Mouse (Mus musculus): ENCODE results near the gene Tpgs1.
"Not testable (repeated sequence)": the region's sequence is repeated elsewhere in the genome, so short reads cannot be mapped to it uniquely, and the experiment has no call there.

Gene Tpgs1

DNA sequence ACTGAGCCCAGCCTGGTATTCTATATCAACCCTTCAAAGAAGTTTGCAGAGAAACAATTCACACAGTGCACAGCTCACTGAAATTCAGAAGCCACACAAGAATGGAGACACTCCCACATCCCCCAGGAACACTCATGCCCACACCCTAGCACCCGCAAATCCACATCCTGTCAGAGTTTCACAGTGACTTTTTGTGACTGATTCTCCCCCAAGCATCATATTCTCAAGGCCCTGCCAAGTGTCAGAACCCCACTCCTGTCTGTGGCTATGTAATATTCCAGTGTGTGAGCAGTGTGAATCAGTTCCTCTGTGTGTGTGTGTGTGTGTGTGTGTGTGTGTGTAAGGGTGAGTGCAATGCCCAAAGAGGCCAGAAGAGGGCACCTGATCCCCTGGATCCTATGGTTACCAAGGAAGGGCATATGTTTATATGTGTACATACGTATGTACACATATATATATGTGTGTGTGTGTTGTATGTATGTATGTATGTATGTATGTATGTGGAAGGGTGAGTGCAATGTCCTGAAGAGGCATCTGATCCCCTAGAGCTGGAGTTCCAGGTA lies 22.9 kb downstream of the Tpgs1 start:
- no peak for DNase-seq (ENCODE audit: low read depth, low spot score)

DNA sequence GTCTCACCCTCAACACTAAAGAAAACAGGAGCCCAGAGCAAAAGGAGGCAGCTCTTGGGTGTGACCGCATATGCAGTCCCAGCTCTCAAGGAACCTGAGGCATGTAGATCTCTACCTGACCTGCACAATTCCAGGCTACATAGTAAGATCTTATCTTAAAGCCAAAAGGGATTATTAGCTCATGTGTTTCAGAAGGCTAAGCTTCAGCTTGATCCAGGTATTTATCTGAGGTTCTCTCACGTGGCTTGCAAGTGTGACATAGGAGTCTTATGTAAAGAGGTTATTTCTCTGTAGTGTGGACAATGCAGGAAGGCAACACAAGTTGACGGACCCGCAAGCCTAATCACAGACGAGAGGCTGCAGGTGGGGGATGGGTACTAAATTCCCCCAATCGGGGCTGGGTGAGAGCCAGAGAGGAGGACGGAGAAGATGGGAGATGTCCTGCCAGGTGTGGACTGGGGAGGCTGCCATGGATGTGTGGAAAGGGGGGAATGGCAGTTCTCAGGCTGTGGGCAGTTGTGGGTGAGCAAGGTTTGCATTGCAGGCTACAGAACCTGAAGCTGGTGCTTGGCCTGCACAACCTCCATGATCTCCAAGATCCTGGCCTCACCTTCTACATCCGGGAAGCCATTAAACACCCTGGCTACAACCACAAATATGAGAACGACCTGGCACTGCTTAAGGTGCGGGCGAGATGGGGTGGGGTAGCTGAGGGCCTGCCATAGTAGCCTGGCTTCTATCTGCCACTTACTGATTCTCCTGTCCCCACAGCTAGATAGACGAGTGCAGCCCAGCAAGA lies 24.6 kb downstream of the Tpgs1 start:
- DNase-seq (ENCODE audit: low read depth, low spot score), result no peak

DNA sequence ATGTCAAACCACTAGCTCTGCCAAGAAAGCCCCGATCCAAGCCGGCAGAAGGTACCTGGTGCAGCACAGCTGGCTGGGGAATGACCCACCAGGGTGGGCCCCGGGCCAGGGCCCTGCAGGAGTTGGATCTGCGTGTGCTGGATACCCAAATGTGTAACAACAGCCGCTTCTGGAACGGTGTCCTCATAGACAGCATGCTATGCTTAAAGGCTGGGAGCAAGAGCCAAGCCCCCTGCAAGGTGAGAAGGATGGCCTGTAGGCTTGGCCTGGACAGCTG lies 25.1 kb downstream of the Tpgs1 start:
- DNase-seq (ENCODE audit: low read depth, low spot score), result no peak

DNA sequence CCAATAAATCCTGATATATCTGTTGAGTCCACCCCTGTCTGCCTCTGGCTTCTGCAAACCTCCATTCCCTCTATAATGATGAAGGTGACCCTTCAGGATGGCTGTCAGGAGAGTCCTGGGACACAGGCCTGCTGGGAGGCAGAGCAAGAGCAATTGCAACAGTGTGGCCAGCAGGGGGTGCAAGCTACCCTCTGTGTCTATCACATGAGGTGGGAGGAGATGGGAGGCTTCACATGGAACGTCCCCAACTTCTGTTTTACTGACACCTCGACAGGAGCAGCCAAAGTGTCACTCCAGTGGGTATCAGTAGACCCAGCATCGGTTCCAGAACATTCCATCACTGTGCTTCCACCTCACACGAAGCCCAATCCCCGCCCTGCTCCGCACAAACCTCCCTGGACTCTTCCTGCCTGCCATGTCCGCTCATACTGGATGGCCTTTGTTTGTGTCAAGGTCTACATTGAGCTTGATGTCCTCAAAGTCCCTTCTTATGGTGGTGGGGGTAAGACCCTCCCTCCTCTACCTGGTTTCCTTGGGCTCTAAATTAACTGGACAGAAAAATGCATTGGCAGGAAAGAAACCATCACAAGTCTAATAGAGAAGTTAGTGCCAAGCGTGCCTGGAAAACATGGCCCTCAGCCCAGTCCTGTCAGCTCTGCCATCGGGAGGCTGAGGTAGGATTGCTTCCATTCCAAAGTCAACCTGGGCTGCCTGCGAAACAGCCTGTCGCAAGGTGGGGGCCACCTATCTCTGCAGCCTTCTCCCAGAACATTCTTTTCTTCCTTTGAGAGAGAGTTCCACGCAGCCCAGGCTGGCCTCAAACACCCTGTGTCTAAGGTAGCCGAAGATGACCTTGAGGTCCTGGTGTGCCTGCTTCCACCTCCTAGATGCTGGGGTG lies 26.3 kb downstream of the Tpgs1 start:
- peak; percentile 85 for DNase-seq (ENCODE audit: low read depth, low spot score)

DNA sequence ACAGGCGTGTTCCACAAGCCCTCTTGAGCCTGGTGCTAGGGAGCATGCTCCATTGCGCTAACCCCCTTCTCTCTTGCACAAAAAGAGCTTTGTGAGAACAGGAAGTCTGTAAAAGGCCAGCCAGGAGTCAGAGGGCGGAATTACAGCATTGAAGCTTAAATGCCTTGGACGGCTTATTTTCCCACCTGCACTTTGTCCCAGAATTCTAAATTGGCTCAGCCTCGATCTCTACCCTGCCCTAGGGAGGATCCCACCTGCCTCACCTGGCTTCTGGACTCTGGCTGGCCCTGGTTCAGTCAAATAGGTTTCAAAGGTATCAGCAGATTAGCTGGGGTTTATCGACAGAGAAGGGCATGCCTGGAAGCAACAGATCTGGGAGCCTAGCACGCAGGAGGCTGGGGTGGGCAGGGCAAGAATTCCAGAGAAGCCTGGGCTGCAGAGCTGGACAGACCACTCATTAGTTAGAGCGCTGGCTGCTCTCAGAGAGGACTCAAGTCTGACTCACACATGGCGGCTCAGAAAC lies 27.0 kb downstream of the Tpgs1 start:
- no peak for DNase-seq (ENCODE audit: low read depth, low spot score)

DNA sequence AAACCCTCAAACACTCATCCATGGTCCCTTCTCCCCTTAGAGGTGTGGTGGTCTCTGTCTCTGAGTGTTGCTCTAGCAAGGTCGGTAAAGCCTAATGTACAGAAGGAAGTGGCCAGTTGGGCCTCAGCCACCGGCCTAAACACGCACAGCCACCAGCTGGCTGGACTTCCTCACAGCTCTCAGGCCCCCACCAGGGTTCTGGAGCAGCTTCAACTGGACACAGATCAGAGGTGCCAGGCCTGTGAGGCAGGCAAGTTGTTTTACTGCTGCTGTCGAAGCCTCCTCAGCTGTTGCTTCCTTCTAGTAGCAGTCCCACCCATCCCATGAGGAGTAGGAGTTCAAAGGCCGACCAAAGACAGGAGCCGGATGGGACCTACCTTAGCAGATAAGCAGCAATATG lies 28.7 kb downstream of the Tpgs1 start:
- DNase-seq (ENCODE audit: low read depth, low spot score), result no peak

DNA sequence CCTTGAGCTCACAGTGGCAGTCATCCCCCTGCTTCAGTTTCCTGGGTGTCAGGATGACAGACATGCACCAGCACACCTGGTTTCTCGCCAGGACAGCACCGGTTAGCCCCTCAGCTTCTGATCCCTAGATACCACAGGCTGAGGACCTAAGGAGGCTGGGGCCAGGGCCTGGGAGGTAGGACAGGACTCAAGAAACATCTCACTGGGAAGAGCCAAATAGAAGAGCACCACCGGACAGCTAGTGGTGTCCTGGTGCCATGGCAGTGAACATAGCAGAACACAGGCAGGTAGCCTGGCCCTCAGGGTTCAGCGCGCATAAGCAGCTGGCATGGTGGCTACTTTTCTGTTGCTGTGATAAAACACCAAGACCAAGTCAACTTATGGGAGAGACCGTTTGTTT lies 29.3 kb downstream of the Tpgs1 start:
- DNase-seq (ENCODE audit: low read depth, low spot score), result no peak

DNA sequence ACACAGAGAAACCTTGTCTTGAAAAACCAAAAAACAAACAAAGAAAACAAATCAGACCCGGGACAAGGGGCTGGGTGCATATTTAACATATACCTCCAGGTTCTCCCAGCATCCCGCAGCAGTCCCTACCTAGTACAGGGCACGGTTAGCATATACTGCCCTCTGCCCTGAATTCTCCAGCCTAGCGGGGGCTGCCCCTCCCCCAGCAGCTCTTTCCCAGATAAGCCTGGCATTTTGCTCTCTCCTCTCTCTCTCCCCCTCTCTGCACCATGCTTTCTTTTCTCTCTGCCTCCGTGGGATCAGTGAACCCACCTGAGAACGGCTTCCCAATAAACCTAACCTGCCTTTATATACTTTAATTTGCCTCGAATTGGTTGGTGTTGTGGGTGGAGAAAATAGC lies 31.5 kb downstream of the Tpgs1 start:
- DNase-seq (ENCODE audit: low read depth, low spot score), result no peak

DNA sequence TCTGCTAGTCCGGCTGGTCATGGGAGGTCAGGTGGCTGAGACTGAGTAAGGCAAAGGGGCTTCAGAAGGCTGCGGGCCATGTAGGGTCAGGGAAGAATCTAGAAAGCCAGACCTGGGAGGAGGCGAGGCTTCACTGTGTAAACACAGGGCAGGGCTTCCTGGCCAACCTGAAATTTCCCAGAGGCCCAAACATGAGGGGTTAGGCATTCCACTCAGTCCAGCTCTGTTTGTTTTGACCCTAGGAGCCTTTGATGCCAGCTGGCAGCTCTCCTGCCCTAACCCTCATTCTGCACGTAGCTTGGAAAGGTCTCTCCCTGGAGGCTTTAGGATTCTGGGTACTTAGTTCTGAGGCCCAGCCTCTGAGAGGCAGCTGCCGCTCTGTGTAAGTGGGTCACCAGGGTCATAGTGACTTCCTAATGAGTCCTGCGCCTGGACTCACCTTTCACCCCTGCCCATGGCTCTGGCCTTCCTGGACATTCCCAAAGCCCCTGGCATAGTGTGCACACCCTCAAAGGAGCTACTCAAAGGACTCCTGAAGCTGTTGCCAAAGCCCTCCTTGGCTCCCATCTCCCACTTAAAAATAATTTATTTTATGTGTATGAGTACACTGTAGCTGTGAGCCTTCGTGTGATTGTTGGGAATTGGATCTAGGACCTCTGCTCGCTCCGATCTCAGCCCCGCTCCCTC lies 32.4 kb downstream of the Tpgs1 start:
- no peak for DNase-seq (ENCODE audit: low read depth, low spot score)

DNA sequence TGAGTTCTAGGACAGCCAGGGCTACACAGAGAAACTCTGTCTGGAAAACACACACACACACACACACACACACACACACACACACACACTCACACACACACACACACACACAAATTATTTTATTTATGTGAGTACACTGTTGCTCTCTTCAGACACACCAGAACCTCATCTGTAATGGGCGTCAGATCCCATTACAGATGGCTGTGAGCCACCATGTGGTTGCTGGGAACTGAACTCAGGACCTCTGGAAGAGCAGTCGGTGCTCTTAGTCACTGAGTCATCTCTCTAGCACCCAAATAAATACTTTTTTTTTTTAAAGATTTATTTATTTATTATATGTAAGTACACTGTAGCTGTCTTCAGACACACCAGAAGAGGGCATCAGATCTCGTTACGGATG lies 33.8 kb downstream of the Tpgs1 start:
- DNase-seq (ENCODE audit: low read depth, low spot score), result not testable (repeated sequence)

DNA sequence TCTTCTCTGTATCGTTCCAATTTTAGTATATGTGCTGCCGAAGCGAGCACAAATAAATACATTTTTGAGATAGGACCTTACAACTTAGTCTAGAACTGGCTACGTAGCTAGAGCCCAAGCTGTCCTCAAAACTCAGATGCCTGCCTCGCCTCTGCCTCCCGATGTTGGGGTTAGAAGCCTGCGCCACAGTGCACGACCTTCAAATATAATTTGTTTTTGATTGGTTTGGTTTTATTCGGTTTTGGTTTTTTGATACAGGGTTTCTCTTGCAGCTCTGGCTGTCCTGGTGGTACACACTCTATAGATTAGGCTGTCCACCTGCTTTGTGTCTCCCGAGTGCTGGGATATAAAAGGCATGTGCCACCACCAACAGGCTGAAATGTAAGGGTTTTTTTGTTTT lies 34.4 kb downstream of the Tpgs1 start:
- no peak for DNase-seq (ENCODE audit: low read depth, low spot score)

DNA sequence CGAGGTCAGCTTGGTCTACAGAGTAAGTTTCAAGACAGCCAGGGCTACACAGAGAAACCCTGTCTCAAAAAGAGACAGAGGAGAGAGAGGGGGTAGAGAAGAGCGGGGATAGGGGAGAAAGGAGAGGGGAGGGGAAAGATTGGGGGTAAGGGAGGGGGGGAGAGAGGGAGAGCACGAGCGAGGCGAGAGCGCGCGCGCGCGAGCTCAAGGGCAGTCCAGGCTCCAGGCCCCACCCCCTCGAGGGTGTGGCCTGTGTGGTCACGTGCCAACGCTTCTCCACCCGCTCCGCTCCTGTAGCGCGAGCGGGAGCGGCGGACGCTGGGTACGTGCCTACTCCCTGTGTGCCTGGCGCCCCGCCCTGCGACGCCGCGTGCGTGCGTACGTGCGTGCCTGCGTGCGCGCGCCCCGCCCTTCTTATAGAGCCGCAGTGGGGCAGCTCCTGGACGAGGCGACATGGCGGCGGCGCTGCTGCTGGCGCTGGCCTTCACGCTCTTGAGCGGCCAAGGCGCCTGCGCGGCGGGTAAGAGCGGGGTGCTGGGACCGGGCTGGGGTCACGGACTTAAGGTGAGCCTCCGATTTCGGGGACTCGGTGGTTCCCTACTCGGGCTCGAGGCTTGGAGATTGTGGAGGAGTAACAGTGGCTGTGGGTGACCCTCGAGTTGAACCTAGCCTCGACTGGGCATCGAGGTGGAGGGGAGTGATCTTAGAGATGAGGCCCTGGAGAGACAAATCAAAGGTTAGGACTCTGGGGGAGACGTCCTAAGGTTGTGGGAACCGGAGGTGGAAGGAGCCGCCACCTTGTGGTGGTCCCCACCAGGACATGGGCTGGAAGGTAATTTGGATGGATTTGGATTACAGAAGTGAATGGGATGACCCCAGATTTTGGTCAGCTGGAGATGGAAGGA lies 35.1 kb downstream of the Tpgs1 start, which contains the start of gene Bsg:
Bsg (plus strand) TSS at position 427 of the 905 bp plus-strand sequence.
- DNase-seq (ENCODE audit: low read depth, low spot score), result peak; percentile 99

DNA sequence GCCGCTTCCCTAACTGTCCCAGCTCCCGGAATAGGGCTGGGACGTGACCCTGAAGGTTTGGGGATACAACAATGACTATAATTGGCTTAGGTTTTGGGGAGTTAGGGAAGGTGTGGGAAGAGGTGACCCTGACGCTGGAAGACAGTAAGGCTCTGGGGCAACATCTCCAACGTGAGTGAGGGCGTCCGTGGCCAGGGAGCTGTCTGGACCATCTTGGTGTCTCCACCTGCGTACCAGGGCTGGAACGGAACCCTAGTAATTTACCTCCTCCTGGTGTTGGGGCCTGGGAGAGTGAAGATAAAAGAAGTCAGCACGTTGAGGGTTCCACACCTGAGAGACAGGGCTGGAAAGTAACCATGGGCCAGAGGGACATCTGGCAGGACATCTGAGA lies 35.8 kb downstream of the Tpgs1 start:
- DNase-seq (ENCODE audit: low read depth, low spot score), result no peak

DNA sequence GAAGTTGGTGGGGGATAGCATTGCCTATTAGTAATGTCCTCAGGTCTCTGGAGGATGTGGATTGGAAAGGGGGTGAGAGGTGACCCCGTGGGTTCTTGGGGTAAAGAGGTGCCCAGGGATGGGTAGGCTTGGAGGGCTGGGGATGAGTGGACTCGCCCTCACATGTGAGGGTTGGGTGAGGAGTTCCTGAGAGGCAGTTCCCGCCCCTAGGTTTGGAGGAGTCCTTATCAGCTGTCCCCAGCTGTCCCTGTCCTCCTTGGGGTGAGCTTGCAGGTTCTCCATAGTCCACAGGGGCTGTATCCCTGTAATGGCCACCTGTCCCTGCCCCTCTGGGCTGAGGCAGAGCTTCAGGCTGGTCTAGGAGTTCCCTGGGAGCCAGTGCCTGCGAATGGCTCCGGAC lies 36.8 kb downstream of the Tpgs1 start:
- no peak for DNase-seq (ENCODE audit: low read depth, low spot score)

DNA sequence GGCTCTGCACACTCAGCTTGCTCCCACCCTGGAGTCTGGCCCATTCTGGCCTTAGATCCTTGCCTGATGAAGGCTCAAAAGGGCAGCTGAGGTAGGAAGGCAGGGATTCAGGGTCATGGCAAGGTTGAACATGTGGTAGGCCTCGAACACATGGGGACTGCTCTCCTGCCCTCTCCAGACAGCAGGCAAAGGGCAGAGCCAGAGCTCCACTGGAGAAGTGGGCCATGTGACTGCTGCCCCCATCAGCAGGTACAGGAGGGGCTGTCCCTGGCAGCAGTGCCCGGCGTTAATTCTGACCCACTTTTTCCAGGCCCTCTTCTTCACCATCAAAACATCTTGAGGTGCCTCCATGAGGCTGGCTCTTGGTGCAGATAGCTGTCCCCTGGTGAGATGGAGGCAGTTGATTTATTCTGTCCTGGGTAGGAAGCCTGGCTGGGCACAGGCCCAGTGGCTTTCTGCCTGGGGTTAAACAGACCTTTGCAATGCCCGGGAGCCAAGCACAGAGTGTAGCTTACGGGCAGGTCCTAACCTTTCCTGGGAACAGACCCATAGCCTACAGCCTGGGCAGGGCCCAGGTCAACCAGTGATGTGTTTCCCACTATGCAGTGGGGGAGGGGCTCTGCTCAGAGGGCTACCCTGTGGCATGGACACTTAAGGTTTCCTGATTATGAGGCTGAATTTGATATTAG lies 37.4 kb downstream of the Tpgs1 start:
- DNase-seq (ENCODE audit: low read depth, low spot score), result no peak

DNA sequence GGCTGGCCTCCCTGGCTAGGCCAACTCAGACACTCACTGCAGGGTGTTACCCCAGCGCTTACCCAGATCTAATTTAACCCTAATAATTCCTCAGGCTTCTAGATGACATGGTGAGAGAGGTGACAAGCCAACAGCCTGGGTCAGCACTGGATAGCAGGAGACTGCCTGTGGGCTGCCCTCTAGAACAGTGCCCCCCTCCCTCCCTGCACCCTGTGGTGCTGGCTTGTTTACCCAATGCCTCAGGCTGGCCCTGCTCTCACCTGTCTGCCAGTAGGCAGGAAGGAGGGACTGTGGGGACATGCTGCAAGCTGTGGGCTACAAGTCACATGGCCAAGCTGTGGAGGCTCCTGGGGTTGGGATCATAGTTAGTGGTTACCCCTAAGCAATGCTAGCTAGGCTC lies 38.0 kb downstream of the Tpgs1 start:
- no peak for DNase-seq (ENCODE audit: low read depth, low spot score)

DNA sequence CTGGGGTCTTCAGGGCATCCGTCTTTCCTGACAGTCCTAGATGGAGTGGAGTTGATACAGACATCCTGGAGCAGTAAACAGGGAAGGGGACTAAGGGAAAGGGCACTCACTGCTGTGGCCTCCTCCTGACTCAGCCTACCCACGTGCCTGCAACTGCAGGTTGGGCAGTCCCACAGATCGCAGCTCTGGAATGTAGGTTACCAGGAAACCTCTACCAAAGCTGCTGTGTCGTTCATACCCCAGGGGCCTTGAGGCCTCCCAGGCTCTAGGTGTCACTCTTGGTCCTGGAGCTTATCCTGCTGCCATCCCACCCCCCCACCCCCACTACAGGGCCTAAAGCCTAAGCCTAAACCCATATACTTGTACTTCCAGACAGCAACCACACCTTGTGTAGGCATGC lies 38.6 kb downstream of the Tpgs1 start:
- peak; percentile 79 for DNase-seq (ENCODE audit: low read depth, low spot score)

DNA sequence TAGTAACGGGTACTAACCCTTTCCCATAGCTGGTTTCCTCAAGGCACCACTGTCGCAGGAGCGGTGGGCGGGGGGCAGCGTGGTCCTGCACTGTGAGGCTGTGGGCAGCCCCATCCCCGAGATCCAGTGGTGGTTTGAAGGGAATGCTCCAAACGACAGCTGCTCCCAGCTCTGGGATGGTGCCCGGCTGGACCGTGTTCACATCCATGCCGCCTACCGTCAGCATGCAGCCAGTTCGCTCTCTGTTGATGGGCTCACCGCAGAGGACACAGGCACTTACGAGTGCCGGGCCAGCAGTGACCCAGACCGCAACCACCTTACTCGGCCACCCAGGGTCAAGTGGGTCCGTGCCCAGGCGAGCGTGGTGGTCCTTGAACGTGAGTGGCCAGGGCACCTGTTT lies 39.5 kb downstream of the Tpgs1 start:
- DNase-seq (ENCODE audit: low read depth, low spot score), result no peak

DNA sequence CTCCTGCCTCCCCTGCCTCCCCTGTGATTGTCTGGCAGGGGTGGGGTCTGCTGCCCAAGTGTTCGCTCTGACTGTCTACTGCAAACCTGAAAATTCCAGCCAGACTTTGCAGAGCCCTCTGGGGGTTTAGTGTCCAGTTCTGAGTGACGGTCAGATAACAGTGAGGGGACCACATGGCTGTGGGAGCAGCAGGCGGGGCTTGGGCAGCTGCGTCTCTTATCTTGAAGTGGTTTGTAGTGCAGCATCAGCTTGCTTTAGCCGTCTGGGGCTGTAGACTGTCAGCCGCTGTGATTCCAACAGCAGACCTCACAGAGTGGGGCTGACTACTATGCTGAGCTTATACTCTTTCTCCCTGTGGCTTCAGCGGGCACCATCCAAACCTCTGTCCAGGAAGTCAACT lies 40.1 kb downstream of the Tpgs1 start:
- DNase-seq (ENCODE audit: low read depth, low spot score), result no peak

DNA sequence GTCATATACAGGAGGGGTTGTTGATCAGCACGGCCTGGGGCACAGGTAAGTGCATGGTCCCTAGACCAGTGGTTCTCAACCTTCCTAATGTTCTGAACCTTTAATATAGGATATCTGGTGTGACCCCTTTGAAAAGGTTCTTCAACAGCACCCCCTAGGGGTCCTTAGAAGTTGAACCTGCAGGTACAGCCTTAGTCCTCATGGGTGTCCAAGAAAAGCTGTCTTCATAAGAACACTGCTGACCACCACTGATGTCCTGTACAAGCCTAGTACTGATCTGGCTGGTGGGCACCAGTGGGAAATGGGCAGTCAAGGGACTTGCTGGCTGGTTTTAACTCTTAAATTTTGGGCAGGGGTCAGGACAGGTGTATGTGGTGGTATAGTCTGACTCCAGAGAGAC lies 42.9 kb downstream of the Tpgs1 start:
- peak; percentile 75 for DNase-seq (ENCODE audit: low read depth, low spot score)
